Mouse (Mus musculus) neural tube, embryonic 15.5 days (tissue): ENCODE results near the gene Mettl18. TPM values are rescaled to one million over a fixed set of nuclear protein-coding genes. Genes with fewer than 3 reads are reported as not detected.

Experiments
- ATAC-seq: fragments of 200-750 bp; cut with Nextera tagmentation; 2 replicates; pipeline ENCODE4 v1.8.0; 2017; ENCODE audit warnings: mild to moderate bottlenecking, moderate TSS enrichment, moderate library complexity; ENCODE audit not compliant: low FRiP score
- H3K27ac ChIP-seq: fragments of 300-500 bp; sonication (generic); replicated peaks from 2 replicates; pipeline ENCODE4 v1.5.1; 2015; ENCODE audit warnings: mild to moderate bottlenecking, inconsistent platforms
- H3K27me3 ChIP-seq: fragments of 300-500 bp; sonication (generic); replicated peaks from 2 replicates; pipeline ENCODE4 v1.6.1; 2015; ENCODE audit warnings: inconsistent platforms
- H3K36me3 ChIP-seq: fragments of 300-500 bp; sonication (generic); 2 replicates; pipeline ENCODE4 v1.6.1; 2015; ENCODE audit warnings: inconsistent platforms
- H3K4me1 ChIP-seq: fragments of 300-500 bp; sonication (generic); 2 replicates; pipeline ENCODE4 v1.6.1; 2015; ENCODE audit warnings: inconsistent platforms
- H3K4me2 ChIP-seq: fragments of 300-500 bp; sonication (generic); 2 replicates; pipeline ENCODE4 v1.6.1; 2015; ENCODE audit warnings: inconsistent platforms, mild to moderate bottlenecking, moderate library complexity
- H3K4me3 ChIP-seq: fragments of 300-500 bp; sonication (generic); replicated peaks from 2 replicates; pipeline ENCODE4 v1.5.1; 2015; ENCODE audit warnings: mild to moderate bottlenecking, inconsistent platforms
- H3K9ac ChIP-seq: fragments of 300-500 bp; sonication (generic); replicated peaks from 2 replicates; pipeline ENCODE4 v1.6.1; 2015; ENCODE audit warnings: mild to moderate bottlenecking, inconsistent platforms
- H3K9me3 ChIP-seq: fragments of 300-500 bp; sonication (generic); replicated peaks from 2 replicates; pipeline ENCODE4 v1.6.1; 2016; ENCODE audit warnings: inconsistent platforms
- WGBS: fragments of 180-500 bp; shearing (Covaris S2); methylation state at CpG from one replicate; pipeline ENCODE4 v1.1.7; 2015; ENCODE audit warnings: mixed read lengths; 5-methylcytosine and 5-hydroxymethylcytosine counted together
- polyA plus RNA-seq: library from polyadenylated mRNA; unstranded; fragments of >200 nt; fragmentation: Nextera tagmentation; extraction: Ambion mirVana; gene quantifications from 2 replicates; pipeline ENCODE4 v1.2.1, GENCODE M21; 2015

The Mettl18 gene
- 7.6 and 8.1 TPM in 2 replicates for polyA plus RNA-seq

- Histone ChIP-seq H3K36me3 (no peaks in the 10 kb centered on the region), H3K9ac (peak within 1 kb of the TSS; percentile 60), H3K4me3 (peak within 1 kb of the TSS; percentile 91), H3K4me2 (peak within 1 kb of the TSS; percentile 78), H3K27ac (peak within 1 kb of the TSS; percentile 82), H3K9me3 (no peaks in the 10 kb centered on the region), H3K4me1 (peaks cover 15% of the 10 kb centered on the region), H3K27me3 (no peaks in the 10 kb centered on the region)
- ATAC-seq: peak; percentile 98
- WGBS: 4% methylated on average over 43 of the region's 43 CpGs
These were observed at the start of gene Mettl18, which contains the start of gene BC055324 for GRCm38 (mm10) chr1:163994721-163995608. TSS of gene Mettl18 (plus strand) at chr1:163994889. TSS of gene BC055324 (minus strand) at chr1:163994796.

DNA sequence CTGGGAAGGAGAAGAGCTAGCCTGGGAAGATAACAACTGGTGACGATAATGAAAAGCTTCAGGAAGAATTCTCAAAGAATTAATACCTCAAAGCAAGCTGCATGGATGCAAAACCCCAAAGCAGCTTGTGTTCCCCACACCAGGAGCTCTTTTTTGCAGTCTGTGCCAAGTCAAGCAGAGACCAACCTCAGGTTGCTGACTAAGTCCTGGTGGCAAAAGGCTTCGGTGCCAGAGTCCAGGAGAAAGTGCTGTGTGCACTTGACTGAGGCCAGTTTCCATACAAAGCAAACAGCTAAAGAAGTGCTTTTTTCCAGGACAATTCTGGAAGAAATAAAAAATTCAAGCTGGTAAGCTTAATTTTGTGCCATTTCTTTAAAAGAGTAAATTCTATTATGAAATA lies 41.3 kb upstream of the Mettl18 start:
- Histone ChIP-seq H3K4me3 (no peak overlapping the region), H3K4me2 (no peak overlapping the region), H3K27ac (no peak overlapping the region), H3K4me1 (no peaks in the 10 kb centered on the region), H3K36me3 (peaks cover 64% of the 10 kb centered on the region), H3K9ac (no peak overlapping the region), H3K27me3 (no peaks in the 10 kb centered on the region), H3K9me3 (no peaks in the 10 kb centered on the region)
- no peak for ATAC-seq
- 96% methylated on average over 2 of the region's 2 CpGs for WGBS

GRCm38 (mm10) chr1:163958036-163958435 lies 36.7 kb upstream of the Mettl18 start:
- no peak for ATAC-seq
- WGBS: 91% methylated on average over 3 of the region's 3 CpGs
- Histone ChIP-seq H3K27ac (no peak overlapping the region), H3K4me2 (no peak overlapping the region), H3K36me3 (peaks cover 26% of the 10 kb centered on the region; the same call in 1 of the 2 replicates), H3K4me3 (no peak overlapping the region), H3K4me1 (no peaks in the 10 kb centered on the region), H3K9me3 (no peaks in the 10 kb centered on the region), H3K9ac (no peak overlapping the region), H3K27me3 (no peaks in the 10 kb centered on the region)

DNA sequence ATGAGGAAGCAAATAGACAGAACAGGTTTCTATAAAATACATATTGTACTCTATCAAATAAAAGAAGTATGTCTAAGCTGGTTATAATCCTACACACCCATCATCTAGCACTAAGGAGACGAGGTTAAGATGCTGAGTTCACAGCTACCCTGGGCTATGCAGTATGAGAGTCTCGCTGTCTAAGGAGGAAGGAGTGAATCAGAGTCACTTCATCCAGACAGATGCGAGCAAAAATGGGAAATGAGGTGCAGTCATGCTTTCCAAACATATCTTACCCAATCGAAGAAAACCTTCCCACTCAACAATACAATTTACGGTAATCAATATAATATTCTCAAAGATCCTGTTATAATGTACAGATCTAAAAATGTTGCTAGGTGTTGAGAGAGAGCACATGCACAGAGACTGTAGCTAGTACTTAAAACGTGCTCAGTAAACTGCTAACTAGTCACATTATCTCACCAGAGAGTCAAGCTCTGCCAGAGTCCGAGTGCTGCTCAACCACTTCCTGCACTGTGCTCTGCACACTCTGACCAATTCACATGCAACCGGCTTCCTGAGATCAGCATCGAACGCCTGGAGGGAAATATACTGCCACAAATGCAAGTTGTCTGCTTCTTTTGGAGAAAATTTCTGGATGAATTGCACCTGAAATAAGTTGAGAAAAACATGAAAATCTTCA lies 30.5 kb upstream of the Mettl18 start:
- Histone ChIP-seq H3K9ac (no peak overlapping the region), H3K36me3 (peaks cover 12% of the 10 kb centered on the region; the same call in 1 of the 2 replicates), H3K4me2 (no peak overlapping the region), H3K4me3 (no peak overlapping the region), H3K9me3 (no peaks in the 10 kb centered on the region), H3K4me1 (no peaks in the 10 kb centered on the region), H3K27me3 (no peaks in the 10 kb centered on the region), H3K27ac (no peak overlapping the region)
- WGBS: 92% methylated on average over 10 of the region's 10 CpGs
- ATAC-seq: no peak

DNA sequence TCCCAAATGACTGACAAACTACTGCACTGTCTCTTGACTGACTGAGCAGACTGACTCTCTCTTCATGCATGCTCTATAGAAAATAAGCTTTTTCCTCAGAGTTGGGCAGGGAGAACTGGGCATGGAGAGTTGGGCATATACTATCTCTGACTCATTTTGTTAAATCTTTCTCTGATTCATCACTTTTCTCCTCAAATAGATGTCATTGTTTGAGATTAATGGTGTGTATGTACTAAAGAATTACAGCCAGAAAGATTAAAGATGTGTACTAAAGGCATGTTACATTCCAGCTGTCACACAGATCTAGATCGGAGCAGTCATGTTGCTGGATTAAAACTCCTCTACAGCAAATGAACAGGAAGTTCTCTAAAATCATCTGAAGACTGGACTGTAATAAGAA lies 20.2 kb upstream of the Mettl18 start:
- H3K9me3 ChIP-seq: no peaks in the 10 kb centered on the region
- no peak for ATAC-seq
- no peak overlapping the region for H3K9ac ChIP-seq
- H3K4me1 ChIP-seq: no peaks in the 10 kb centered on the region
- 93% methylated on average over 1 of the region's 1 CpGs for WGBS
- no peaks in the 10 kb centered on the region for H3K27me3 ChIP-seq
- no peak overlapping the region for H3K4me2 ChIP-seq
- H3K4me3 ChIP-seq: no peak overlapping the region
- H3K36me3 ChIP-seq: peaks cover 7% of the 10 kb centered on the region; the same call in 1 of the 2 replicates
- H3K27ac ChIP-seq: no peak overlapping the region

- no peak for ATAC-seq
- Histone ChIP-seq H3K27me3 (no peaks in the 10 kb centered on the region), H3K4me2 (no peak overlapping the region), H3K9me3 (no peaks in the 10 kb centered on the region), H3K4me3 (no peak overlapping the region), H3K4me1 (no peaks in the 10 kb centered on the region), H3K9ac (no peak overlapping the region), H3K27ac (no peak overlapping the region), H3K36me3 (peaks cover 7% of the 10 kb centered on the region; the same call in 1 of the 2 replicates)
- WGBS: 96% methylated on average over 2 of the region's 2 CpGs
These were observed 19.6 kb upstream of the Mettl18 start for GRCm38 (mm10) chr1:163975088-163975487.

DNA sequence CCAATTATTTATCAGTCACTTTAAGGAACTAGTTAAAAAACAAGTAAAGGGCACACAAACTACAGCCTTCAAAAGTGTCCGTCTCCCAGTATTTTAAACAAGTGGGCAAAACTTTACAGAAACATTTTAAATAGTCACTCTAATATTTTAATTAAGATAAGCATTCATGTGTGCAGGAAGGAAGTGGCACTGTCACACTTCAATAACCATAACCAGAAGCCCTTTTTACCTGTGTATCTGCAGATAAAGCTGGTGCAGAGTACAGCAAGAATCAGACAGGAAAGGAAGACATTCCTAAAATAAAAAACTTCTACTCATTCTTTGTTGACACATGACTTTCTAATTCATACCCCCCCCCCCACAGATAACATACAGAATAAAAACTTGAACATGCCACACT lies 18.2 kb upstream of the Mettl18 start:
- Histone ChIP-seq H3K4me3 (no peak overlapping the region), H3K36me3 (peaks cover 9% of the 10 kb centered on the region; the same call in 1 of the 2 replicates), H3K27me3 (no peaks in the 10 kb centered on the region), H3K9me3 (no peaks in the 10 kb centered on the region), H3K27ac (no peak overlapping the region), H3K4me1 (no peaks in the 10 kb centered on the region), H3K9ac (no peak overlapping the region), H3K4me2 (no peak overlapping the region)
- ATAC-seq: no peak
- 93% methylated on average over 1 of the region's 1 CpGs for WGBS

DNA sequence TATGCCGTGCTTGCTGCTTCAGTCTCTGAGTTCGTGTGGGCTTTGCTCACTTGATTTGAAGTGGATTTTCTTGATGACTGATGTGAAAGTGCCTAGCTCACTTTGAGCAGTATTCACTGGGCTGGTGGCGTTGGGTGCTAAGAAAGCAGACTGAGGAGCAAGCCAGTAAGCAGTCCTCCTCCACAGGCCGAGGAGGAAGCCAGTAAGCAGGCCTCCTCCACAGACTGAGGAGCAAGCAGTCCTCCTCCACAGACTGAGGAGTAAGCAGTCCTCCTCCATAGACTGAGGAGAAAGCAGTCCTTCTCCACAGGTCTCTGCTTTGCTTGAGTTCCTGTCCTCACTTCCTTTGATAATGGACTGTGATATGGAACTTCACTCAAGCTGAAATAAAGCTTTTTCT lies 2.3 kb upstream of the Mettl18 start:
- Histone ChIP-seq H3K27me3 (no peaks in the 10 kb centered on the region), H3K4me1 (peaks cover 15% of the 10 kb centered on the region), H3K9me3 (no peaks in the 10 kb centered on the region), H3K4me3 (no peak overlapping the region), H3K9ac (no peak overlapping the region), H3K27ac (no peak overlapping the region), H3K36me3 (no peaks in the 10 kb centered on the region), H3K4me2 (no peak overlapping the region)
- 91% methylated on average over 4 of the region's 4 CpGs for WGBS
- ATAC-seq: no peak

DNA sequence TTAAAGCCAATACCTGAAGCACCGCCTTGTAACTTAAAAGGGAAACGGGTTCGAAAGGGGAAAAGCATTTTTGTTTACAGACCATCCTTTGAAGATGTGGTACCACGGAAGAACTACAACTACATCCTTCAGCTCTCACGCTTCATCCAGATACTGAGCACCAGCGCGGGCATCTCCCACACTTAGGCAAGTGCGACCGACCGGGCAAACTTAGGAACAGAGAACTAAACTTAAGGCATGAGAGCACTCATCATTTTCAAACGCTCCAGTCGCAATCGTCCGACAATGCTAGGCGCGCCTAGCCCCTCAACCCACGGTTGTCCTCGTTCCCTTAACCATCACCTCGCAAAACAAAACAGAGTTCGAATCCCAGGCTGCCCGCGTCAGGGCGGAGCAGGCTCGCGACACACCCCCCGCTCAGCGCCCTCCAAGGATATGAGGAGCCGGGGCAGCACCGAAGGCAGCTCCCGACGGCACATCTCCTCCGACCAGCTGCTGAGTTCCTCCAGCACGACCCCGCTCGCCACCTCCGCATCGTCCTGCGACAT lies 442 bp upstream of the Mettl18 start:
- Histone ChIP-seq H3K4me1 (peaks cover 15% of the 10 kb centered on the region), H3K9ac (peak overlapping the region; percentile 60), H3K9me3 (no peaks in the 10 kb centered on the region), H3K27ac (0 out of 2 replicates have a peak overlapping the region, but pooled peaks have one; percentile 54), H3K27me3 (no peaks in the 10 kb centered on the region), H3K36me3 (no peaks in the 10 kb centered on the region), H3K4me2 (peak overlapping the region; percentile 78), H3K4me3 (peak overlapping the region; percentile 91)
- ATAC-seq: peak; percentile 5
- WGBS: 2% methylated on average over 38 of the region's 38 CpGs

DNA sequence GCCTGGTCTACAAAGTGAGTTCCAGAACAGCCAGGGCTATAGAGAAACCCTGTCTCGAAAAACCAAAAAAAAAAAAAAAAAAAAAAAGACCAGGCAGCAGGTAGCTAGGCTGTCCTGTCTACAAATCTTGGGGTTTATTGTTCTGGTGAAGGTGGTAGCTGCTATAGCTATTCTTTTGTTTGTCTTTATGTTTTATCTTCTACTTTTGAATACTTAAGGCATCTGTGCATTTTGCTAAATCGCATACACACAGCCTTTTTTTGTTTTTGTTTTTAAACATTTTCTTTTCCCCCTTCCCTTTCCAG lies 872 bp downstream of the Mettl18 start:
- peaks cover 15% of the 10 kb centered on the region for H3K4me1 ChIP-seq
- H3K4me2 ChIP-seq: peak overlapping the region; percentile 57
- H3K27ac ChIP-seq: peak overlapping the region; percentile 82
- H3K36me3 ChIP-seq: no peaks in the 10 kb centered on the region
- peak overlapping the region; percentile 91 for H3K4me3 ChIP-seq
- ATAC-seq: no peak
- no peaks in the 10 kb centered on the region for H3K9me3 ChIP-seq
- 87% methylated on average over 1 of the region's 2 CpGs for WGBS
- H3K27me3 ChIP-seq: no peaks in the 10 kb centered on the region
- peak overlapping the region; percentile 60 for H3K9ac ChIP-seq

- Histone ChIP-seq H3K4me2 (no peak overlapping the region), H3K9me3 (no peaks in the 10 kb centered on the region)
- 71% methylated on average over 6 of the region's 6 CpGs for WGBS
These were observed 7.3 kb downstream of the Mettl18 start for GRCm38 (mm10) chr1:164001831-164002452.

More at GRCm38 (mm10) chr1:164001831-164002452, 7.3 kb downstream of the Mettl18 start:
- Histone ChIP-seq H3K4me1 (no peaks in the 10 kb centered on the region), H3K27ac (no peak overlapping the region), H3K4me3 (no peak overlapping the region), H3K27me3 (no peaks in the 10 kb centered on the region), H3K9ac (no peak overlapping the region), H3K36me3 (no peaks in the 10 kb centered on the region)
- no peak for ATAC-seq
